Mouse (Mus musculus): ENCODE data around the gene Pigh. TPM values are rescaled to one million over a fixed set of nuclear protein-coding genes. Genes with fewer than 3 reads are reported as not detected.

Gene Pigh
- total RNA-seq (2017): 17.8 and 23.3 TPM in 2 replicates

GRCm38 (mm10) chr12:79089182-79089812 is at the start of gene Pigh:
Gene Pigh, minus strand, starts transcription at chr12:79089651.
- ATAC-seq (replicated peaks in 1 of 2; ENCODE audit: insufficient read depth in 1 of 2, low FRiP score in 2 of 2, low TSS enrichment in 1 of 2, low read depth in 1 of 2, poor library complexity in 2 of 2, severe bottlenecking in 2 of 2): peak; percentile 86 to 95

- ATAC-seq (replicated peaks in 1 of 2; ENCODE audit: insufficient read depth in 1 of 2, low FRiP score in 2 of 2, low TSS enrichment in 1 of 2, low read depth in 1 of 2, poor library complexity in 2 of 2, severe bottlenecking in 2 of 2): no peak
Observed at GRCm38 (mm10) chr12:79138999-79139398, 49.5 kb upstream of the Pigh start.

- ATAC-seq (replicated peaks in 1 of 2; ENCODE audit: insufficient read depth in 1 of 2, low FRiP score in 2 of 2, low TSS enrichment in 1 of 2, low read depth in 1 of 2, poor library complexity in 2 of 2, severe bottlenecking in 2 of 2): no peak
Observed at GRCm38 (mm10) chr12:79136949-79137348, 47.5 kb upstream of the Pigh start.

- no peak for ATAC-seq (replicated peaks in 1 of 2; ENCODE audit: insufficient read depth in 1 of 2, low FRiP score in 2 of 2, low TSS enrichment in 1 of 2, low read depth in 1 of 2, poor library complexity in 2 of 2, severe bottlenecking in 2 of 2)
Observed at GRCm38 (mm10) chr12:79135105-79135504, 45.7 kb upstream of the Pigh start.

- no peak for ATAC-seq (replicated peaks in 1 of 2; ENCODE audit: insufficient read depth in 1 of 2, low FRiP score in 2 of 2, low TSS enrichment in 1 of 2, low read depth in 1 of 2, poor library complexity in 2 of 2, severe bottlenecking in 2 of 2)
Observed at GRCm38 (mm10) chr12:79134676-79135075, 45.2 kb upstream of the Pigh start.

- ATAC-seq (replicated peaks in 1 of 2; ENCODE audit: insufficient read depth in 1 of 2, low FRiP score in 2 of 2, low TSS enrichment in 1 of 2, low read depth in 1 of 2, poor library complexity in 2 of 2, severe bottlenecking in 2 of 2): peak; percentile 53 to 84
Observed at GRCm38 (mm10) chr12:79131706-79132460, 42.4 kb upstream of the Pigh start.

- ATAC-seq (replicated peaks in 1 of 2; ENCODE audit: insufficient read depth in 1 of 2, low FRiP score in 2 of 2, low TSS enrichment in 1 of 2, low read depth in 1 of 2, poor library complexity in 2 of 2, severe bottlenecking in 2 of 2): no peak
Observed at GRCm38 (mm10) chr12:79131178-79131675, 41.8 kb upstream of the Pigh start.

- peak; percentile 92 to 97 for ATAC-seq (replicated peaks in 1 of 2; ENCODE audit: insufficient read depth in 1 of 2, low FRiP score in 2 of 2, low TSS enrichment in 1 of 2, low read depth in 1 of 2, poor library complexity in 2 of 2, severe bottlenecking in 2 of 2)
Observed at GRCm38 (mm10) chr12:79130299-79131177, 41.1 kb upstream of the Pigh start, which contains the start of gene Arg2. Gene Arg2, plus strand, starts transcription at chr12:79130777.

GRCm38 (mm10) chr12:79122820-79123219 is 33.4 kb upstream of the Pigh start:
- ATAC-seq (replicated peaks in 1 of 2; ENCODE audit: insufficient read depth in 1 of 2, low FRiP score in 2 of 2, low TSS enrichment in 1 of 2, low read depth in 1 of 2, poor library complexity in 2 of 2, severe bottlenecking in 2 of 2): peak; percentile 46 to 53; a peak in 2 of 4 replicates

GRCm38 (mm10) chr12:79118991-79119390 is 29.5 kb upstream of the Pigh start:
- ATAC-seq (replicated peaks in 1 of 2; ENCODE audit: insufficient read depth in 1 of 2, low FRiP score in 2 of 2, low TSS enrichment in 1 of 2, low read depth in 1 of 2, poor library complexity in 2 of 2, severe bottlenecking in 2 of 2): no peak

- ATAC-seq (replicated peaks in 1 of 2; ENCODE audit: insufficient read depth in 1 of 2, low FRiP score in 2 of 2, low TSS enrichment in 1 of 2, low read depth in 1 of 2, poor library complexity in 2 of 2, severe bottlenecking in 2 of 2): no peak
Observed at GRCm38 (mm10) chr12:79105312-79105711, 15.9 kb upstream of the Pigh start.

GRCm38 (mm10) chr12:79104544-79104943 is 15.1 kb upstream of the Pigh start:
- ATAC-seq (replicated peaks in 1 of 2; ENCODE audit: insufficient read depth in 1 of 2, low FRiP score in 2 of 2, low TSS enrichment in 1 of 2, low read depth in 1 of 2, poor library complexity in 2 of 2, severe bottlenecking in 2 of 2): no peak

- no peak for ATAC-seq (replicated peaks in 1 of 2; ENCODE audit: insufficient read depth in 1 of 2, low FRiP score in 2 of 2, low TSS enrichment in 1 of 2, low read depth in 1 of 2, poor library complexity in 2 of 2, severe bottlenecking in 2 of 2)
Observed at GRCm38 (mm10) chr12:79103773-79104172, 14.3 kb upstream of the Pigh start.

- ATAC-seq (replicated peaks in 1 of 2; ENCODE audit: insufficient read depth in 1 of 2, low FRiP score in 2 of 2, low TSS enrichment in 1 of 2, low read depth in 1 of 2, poor library complexity in 2 of 2, severe bottlenecking in 2 of 2): peak; percentile 69 to 72
Observed at GRCm38 (mm10) chr12:79097106-79097752, 7.8 kb upstream of the Pigh start.

- ATAC-seq (replicated peaks in 1 of 2; ENCODE audit: insufficient read depth in 1 of 2, low FRiP score in 2 of 2, low TSS enrichment in 1 of 2, low read depth in 1 of 2, poor library complexity in 2 of 2, severe bottlenecking in 2 of 2): peak; percentile 61 to 63; a peak in 3 of 4 replicates
Observed at GRCm38 (mm10) chr12:79092569-79092968, 3.1 kb upstream of the Pigh start.

GRCm38 (mm10) chr12:79073362-79073761 is 16.1 kb downstream of the Pigh start:
- ATAC-seq (replicated peaks in 1 of 2; ENCODE audit: insufficient read depth in 1 of 2, low FRiP score in 2 of 2, low TSS enrichment in 1 of 2, low read depth in 1 of 2, poor library complexity in 2 of 2, severe bottlenecking in 2 of 2): no peak

GRCm38 (mm10) chr12:79072576-79072975 is 16.9 kb downstream of the Pigh start:
- no peak for ATAC-seq (replicated peaks in 1 of 2; ENCODE audit: insufficient read depth in 1 of 2, low FRiP score in 2 of 2, low TSS enrichment in 1 of 2, low read depth in 1 of 2, poor library complexity in 2 of 2, severe bottlenecking in 2 of 2)
